Mouse (Mus musculus): ENCODE measurements around the gene Mcm9. TPM values are rescaled to one million over a fixed set of nuclear protein-coding genes. Genes with fewer than 3 reads are reported as not detected.

Mcm9 gene
- 8.5 TPM for polyA plus RNA-seq (2014; fragmentation: Illumina TruSeq; extraction: RNeasy Lipid Tissue Mini Kit (QIAGEN cat#74804); ENCODE audit: low read depth, low replicate concordance)

DNA sequence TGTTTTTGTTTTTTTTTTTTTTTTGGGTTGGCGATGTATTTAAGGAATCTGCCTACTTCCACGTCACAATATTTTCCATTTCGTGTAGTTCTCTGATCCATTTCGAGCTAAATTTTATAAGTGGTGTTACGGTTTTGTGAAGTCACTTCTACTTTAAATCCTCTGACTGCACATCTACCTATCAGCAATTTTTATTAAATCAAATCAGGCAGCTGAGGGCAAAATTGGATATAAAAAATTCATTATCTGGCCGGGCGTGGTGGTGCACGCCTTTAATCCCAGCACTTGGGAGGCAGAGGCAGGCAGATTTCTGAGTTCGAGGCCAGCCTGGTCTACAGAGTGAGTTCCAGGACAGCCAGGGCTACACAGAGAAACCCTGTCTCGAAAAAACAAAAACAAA is at the start of gene Mcm9:
Mcm9 (minus strand) TSS at position 101 of the 400 bp plus-strand sequence.

DNA sequence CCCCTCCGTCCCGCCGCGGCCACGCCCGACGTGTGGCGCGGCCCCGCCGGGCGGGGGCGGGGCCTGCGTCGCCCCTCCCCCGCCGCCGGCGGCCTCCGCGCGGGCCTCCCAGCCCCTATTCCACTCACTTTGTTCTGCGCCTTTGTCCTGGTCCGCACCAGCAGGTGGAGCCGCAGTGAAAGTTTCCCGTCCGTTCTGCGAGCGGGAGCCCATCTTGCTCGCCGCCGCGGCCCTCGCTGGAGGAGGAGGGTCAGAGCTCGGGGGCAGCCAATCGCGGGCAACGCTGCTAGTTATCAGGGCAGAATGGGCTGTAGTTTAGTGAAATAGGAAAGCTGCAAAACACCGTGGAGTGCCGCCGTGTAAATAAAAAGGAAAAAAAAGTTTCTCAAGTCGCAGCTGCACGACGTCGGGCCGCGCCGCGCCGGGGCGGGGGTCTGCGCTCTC is 33.5 kb downstream of the Mcm9 start, which contains the start of gene Asf1a:
Asf1a (plus strand) TSS at position 81 of the 444 bp plus-strand sequence.

Other genes with a start within 250 kb of the Mcm9 start
- gene Asf1a, start 33.7 kb downstream of the Mcm9 start, polyA plus RNA-seq (2014; fragmentation: Illumina TruSeq; extraction: RNeasy Lipid Tissue Mini Kit (QIAGEN cat#74804); ENCODE audit: low read depth, low replicate concordance): 29.5 TPM
- gene Fam184a, start 120.7 kb upstream of the Mcm9 start, polyA plus RNA-seq (2014; fragmentation: Illumina TruSeq; extraction: RNeasy Lipid Tissue Mini Kit (QIAGEN cat#74804); ENCODE audit: low read depth, low replicate concordance): 8.7 TPM

All from adipose tissue, adult 10 weeks (tissue).